Mouse (Mus musculus) cerebellum, adult (tissue): ENCODE measurements around the gene Sgsm3.

Source experiments
- ATAC-seq: cut with Nextera tagmentation; 2 replicates; pipeline ENCODE4 v1.9.2; 2017; ENCODE audit warnings: mild to moderate bottlenecking, moderate library complexity, mixed read lengths; ENCODE audit not compliant: insufficient number of reproducible peaks, low FRiP score, low TSS enrichment

The Sgsm3 gene

GRCm38 (mm10) chr15:81055488-81055887, 77.9 kb downstream of the Sgsm3 start:
- ATAC-seq: no peak

- no peak for ATAC-seq
Observed at GRCm38 (mm10) chr15:81057736-81058135, 80.2 kb downstream of the Sgsm3 start.

GRCm38 (mm10) chr15:81060975-81061374, 83.4 kb downstream of the Sgsm3 start:
- ATAC-seq: no peak
